Mouse (Mus musculus) megakaryocyte progenitor cell, adult 5-6 weeks (primary cell): Measurements from ENCODE around the gene Syt3. TPM values are rescaled to one million over a fixed set of nuclear protein-coding genes. Genes with fewer than 3 reads are reported as not detected.
A peak's percentile ranks its signal among the peaks of the same experiment; 100 is the strongest.

ENCODE experiments used
- ATAC-seq: replicated peaks from 2 replicates; pipeline ENCODE4 v1.8.0; 2016; ENCODE audit warnings: mild to moderate bottlenecking, moderate TSS enrichment, inconsistent platforms; ENCODE audit not compliant: poor library complexity
- total RNA-seq, 2 experiments: library from RNA; stranded (forward) in 1 of 2; stranded (reverse) in 1 of 2; fragments of 157-497, 149-512 nt in 1 of 2; fragments of 200-1000 nt in 1 of 2; gene quantifications; 2 replicates each; pipeline versions ENCODE4 v1.2.3 to v1.2.4; 2015 to 2017

Gene Syt3
- total RNA-seq (2015) (0.22 and 0.24 TPM in 2 replicates), total RNA-seq (2017) (0.12 and 0.14 TPM in 2 replicates)

DNA sequence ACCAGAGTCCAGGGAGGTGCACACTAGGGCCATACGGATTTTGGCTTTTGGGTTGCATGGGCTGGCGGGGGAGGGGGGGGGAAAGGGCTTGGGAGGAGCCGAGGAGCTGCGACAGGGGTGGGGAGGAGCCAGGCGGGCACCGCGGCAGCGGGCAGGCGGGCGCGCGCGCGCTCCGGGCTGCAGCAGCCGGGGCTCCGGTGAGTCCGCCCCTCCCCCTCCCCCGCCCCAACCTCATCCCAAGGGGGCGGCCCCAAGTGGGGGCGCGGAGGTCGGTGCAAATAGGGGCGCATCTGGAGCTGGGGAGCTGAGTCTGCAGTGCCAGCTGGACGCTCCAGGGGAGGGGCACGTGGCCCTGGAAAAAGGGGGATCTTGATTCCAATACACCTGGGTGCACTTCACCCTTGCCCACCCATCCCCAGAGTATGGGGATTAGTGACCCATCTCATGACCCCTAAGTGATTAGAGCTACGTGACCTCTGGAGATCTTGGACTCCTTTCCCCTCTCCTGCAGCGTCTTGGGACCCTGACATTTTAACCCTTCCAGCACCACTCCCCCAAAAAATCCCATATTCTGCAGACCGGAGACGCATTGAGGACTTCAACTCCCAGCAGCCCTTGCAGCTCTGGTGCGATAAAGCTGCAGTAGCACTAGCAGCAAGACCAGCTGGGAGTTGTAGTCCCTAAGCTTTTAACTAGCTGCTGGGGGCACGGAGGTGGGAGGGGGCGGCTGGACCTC lies at the start of gene Syt3:
Gene Syt3, plus strand, starts transcription at position 123 of the 736 bp plus-strand sequence.
- peak; percentile 94 for ATAC-seq

GRCm38 (mm10) chr7:44334139-44334538 lies 49.8 kb upstream of the Syt3 start:
- ATAC-seq = no peak

GRCm38 (mm10) chr7:44335031-44335878 lies 48.6 kb upstream of the Syt3 start:
- ATAC-seq = peak; percentile 81

- ATAC-seq = no peak
These were observed 47.6 kb upstream of the Syt3 start for GRCm38 (mm10) chr7:44336046-44337021.

DNA sequence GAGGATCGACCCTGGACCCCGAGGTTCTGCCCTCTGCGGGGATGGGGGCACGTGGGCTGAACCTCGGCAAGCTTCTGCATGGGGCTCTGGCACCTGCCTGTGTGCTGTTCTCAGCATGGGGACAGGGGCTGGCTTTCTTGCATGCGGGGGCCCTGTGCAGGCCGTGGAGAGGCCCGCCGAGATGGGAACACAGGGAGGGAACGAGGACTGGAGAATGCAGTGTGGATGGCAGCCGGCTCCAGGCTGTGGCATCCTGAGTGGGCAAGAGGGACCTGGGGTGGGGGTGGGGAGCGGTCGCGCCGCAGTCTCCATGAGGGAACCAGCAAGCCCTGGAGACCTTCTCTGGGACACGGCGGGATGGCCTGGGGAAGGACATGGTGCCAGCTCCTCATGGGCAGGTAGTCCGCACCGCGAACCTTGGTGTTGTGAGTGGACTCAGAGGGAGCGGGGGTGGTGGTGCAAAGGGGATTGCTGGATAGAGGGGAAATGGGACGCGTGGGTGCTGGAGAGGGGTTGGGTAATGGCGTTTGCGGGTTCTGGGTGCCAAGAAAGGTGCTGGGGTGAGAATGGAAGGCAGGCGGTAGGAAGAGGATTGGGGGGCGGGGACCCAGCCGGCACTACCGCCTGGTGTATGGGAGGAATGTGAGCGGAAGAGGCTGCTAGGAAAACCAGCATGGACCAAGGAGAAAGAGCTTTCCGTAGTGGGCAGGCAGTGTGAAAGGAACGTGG lies 46.6 kb upstream of the Syt3 start:
- no peak for ATAC-seq

GRCm38 (mm10) chr7:44340226-44340625 lies 43.7 kb upstream of the Syt3 start:
- ATAC-seq = no peak

- ATAC-seq = no peak
These were observed 42.8 kb upstream of the Syt3 start for GRCm38 (mm10) chr7:44341119-44341518.

- ATAC-seq = no peak
These were observed 42.2 kb upstream of the Syt3 start for GRCm38 (mm10) chr7:44341714-44342113.

GRCm38 (mm10) chr7:44343459-44344015 lies 40.4 kb upstream of the Syt3 start:
- ATAC-seq = no peak

GRCm38 (mm10) chr7:44344622-44345021 lies 39.3 kb upstream of the Syt3 start:
- ATAC-seq = peak; percentile 83

- no peak for ATAC-seq
These were observed 34.9 kb upstream of the Syt3 start for GRCm38 (mm10) chr7:44349043-44349442.

GRCm38 (mm10) chr7:44350957-44351711 lies 32.8 kb upstream of the Syt3 start:
- ATAC-seq = peak; percentile 92

DNA sequence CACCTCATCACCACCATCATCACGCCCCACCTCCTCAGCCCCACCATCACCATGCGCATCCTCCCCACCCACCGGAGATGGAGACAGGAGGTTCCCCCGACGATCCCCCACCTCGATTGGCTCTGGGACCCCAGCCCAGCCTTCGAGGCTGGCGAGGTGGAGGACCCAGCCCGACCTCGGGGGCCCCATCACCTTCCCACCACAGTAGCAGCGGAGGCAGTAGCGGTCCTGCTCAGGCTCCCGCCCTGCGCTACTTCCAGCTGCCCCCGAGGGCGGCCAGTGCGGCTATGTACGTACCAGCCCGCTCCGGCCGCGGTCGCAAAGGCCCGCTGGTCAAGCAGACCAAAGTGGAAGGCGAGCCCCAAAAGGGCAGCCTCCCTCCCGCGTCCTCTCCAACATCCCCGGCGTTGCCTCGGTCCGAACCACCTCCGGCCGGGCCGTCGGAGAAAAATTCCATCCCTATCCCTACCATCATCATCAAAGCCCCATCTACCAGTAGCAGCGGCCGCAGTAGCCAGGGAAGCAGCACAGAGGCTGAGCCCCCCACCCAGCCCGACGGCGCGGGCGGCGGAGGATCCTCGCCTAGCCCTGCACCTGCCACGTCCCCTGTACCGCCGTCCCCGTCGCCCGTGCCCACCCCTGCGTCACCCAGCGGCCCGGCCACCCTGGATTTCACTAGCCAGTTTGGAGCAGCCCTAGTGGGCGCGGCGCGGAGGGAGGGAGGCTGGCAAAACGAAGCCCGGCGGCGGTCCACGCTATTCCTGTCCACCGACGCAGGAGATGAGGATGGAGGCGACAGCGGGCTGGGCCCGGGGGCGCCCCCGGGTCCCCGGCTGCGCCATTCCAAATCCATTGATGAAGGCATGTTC lies 31.8 kb upstream of the Syt3 start:
- no peak for ATAC-seq

DNA sequence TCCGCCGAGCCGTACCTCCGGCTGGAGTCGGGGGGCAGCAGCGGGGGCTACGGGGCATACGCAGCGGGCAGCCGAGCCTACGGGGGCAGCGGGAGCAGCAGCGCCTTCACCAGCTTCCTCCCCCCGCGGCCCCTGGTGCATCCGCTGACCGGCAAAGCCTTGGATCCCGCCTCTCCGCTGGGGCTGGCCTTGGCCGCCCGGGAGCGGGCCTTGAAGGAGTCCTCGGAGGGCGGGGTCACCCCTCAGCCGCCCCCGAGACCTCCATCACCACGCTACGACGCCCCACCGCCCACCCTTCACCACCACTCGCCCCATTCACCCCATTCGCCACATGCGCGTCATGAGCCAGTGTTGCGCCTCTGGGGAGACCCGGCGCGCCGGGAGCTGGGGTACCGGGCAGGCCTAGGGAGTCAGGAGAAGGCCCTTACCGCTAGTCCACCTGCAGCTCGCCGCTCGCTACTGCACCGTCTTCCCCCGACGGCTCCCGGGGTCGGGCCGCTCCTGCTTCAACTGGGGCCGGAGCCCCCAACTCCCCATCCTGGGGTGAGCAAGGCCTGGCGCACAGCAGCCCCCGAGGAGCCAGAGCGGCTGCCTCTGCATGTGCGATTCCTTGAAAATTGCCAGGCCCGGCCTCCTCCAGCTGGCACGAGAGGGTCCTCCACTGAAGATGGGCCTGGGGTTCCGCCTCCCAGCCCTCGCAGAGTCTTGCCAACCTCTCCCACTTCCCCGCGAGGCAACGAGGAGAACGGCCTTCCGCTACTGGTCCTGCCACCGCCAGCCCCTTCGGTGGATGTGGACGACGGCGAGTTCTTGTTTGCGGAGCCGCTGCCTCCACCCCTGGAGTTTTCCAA lies 30.9 kb upstream of the Syt3 start:
- no peak for ATAC-seq

DNA sequence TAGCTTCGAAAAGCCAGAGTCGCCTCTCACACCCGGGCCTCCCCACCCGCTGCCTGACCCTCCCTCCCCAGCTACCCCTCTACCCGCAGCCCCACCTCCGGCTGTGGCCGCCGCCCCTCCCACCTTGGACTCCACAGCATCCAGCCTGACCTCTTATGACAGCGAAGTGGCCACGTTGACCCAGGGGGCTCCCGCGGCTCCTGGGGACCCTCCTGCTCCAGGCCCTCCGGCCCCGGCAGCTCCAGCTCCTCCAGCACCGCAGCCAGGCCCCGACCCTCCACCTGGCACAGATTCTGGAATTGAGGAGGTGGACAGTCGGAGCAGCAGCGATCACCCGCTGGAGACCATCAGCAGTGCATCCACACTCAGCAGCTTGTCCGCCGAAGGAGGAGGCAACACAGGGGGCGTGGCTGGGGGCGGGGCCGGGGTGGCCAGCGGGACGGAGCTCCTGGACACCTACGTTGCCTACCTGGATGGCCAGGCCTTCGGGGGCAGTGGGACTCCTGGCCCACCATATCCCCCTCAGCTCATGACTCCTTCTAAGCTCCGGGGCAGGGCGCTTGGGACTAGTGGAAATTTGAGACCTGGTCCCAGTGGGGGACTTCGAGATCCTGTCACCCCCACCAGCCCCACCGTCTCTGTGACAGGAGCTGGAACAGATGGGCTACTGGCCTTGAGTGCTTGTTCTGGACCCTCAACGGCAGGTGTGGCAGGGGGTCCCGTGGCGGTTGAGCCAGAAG lies 30.1 kb upstream of the Syt3 start:
- no peak for ATAC-seq

DNA sequence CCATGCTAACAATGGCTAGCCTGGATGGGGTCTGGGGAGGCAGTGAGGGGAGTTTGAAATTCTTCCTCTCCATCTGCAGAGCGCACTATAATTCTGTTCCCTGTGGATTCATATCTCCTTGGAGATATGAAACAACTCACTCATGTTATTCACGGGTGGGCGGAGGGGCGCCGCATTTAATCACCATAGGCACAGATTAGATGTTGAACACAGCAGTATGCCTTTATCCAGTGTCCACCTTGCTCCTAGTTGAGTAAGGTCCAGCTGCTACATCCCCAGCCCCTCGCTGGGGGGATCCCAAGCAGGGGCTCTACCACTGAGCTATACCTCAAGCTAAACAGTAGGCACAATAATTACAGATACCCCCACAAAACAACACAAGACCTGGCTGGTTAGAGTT lies 28.5 kb upstream of the Syt3 start:
- no peak for ATAC-seq
